Mouse (Mus musculus) spleen, postnatal 36 days (tissue): Measurements from ENCODE around the gene Serac1.
"Not testable (repeated sequence)": the region's sequence is repeated elsewhere in the genome, so short reads cannot be mapped to it uniquely, and the experiment has no call there.

Experiments
- DNase-seq, 2 experiments: peaks; one replicate each; pipeline ENCODE4 v3.0.0; 2022; ENCODE audit warnings: low spot score in 2 of 2, mixed read lengths in 1 of 2

Serac1 gene

DNA sequence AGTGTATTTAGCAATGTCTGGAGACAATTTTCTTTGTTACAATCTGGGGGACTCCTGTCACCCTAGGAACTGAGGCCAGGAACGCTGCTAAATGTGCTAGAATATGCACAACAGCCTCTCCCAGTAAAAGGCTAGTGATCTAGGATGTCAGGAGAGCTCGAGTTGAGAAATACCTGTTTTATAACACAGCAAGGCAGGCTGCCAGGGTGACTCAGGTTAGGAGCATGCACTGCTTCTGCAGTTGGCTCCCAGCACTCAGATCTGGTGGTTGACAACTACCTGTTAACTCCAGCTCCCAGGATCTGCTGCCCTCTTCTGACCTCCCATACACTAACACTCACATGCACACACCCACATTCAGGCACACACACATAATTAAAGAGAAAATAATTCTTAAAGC lies 13.5 kb downstream of the Serac1 start:
- DNase-seq, result no peak

DNA sequence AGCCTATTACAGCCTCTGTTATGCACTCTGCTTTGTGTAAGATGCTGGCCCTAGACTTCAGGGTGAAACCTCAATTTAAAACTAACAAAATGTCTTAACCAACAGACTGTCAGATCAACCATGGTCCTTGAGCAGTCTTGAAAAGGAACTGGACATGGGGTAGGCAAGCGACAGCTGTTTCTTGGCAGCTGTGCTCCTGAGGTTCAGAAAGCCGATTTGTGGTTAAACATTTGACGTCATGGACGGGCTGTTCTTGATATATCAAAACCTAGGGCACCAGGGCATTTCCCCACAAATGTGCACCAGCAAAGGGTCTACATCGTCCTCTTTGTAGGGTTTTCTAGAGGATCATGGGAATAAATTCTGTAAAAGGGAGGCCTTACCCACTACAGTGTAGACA lies 16.0 kb downstream of the Serac1 start:
- no peak for DNase-seq

DNA sequence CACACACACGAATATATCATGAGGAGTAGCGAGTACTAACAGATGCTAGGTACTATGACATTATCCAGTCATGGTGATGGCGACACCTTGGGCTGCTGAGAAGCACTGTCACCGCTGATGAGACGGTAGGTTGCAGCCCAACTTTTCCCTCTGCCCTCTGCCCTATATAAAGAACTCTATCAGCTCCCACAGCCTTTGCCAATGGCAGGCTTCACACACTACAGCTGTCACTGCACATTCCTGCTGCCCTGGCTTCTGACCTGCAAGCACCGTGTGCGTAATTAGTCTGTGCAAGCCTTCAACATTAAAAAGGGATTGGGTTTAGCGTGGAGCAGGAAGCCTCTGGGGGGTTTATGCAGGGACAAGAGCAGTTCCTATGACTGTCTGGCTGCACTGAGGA lies 16.7 kb downstream of the Serac1 start:
- DNase-seq, result no peak

DNA sequence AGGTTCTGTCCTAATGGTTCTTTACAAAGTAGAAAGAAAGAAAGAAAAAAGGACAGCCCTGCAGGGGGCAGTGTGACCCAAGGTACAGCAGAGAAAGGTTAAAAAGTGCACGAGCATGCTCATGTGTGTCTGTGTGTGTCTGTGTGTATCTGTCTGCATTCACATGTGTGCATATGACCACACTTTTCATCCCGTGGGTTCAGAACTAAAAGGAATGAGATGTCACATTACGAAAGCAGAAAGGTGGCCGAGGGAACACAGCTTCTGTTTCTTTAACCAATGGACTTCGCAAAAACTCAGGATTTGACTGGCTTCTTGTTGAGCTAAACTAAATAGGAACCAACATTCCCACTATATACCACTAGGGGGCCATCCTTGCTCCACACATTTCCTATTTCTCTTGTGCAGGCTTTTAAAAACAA lies 24.6 kb downstream of the Serac1 start:
- peak; percentile 43 to 50 for DNase-seq

DNA sequence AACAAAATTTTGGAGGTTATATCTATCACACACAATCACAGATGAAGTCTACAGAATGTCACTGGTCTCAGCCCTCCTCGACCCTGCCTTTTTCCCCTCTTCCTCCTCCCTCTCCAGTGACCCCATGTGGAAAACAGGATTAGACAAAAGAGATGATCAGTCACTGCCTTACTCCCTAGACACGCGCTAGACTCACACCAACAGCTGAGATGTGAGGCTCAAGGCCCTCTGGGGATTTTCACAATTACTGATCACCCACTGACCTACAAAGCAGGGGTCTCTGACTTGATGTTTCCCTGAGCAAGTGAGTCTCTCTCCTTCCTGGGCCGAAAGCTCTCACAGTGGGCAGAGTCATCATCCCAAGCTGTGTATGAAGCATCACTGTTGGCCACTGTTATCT lies 26.7 kb downstream of the Serac1 start:
- no peak for DNase-seq

DNA sequence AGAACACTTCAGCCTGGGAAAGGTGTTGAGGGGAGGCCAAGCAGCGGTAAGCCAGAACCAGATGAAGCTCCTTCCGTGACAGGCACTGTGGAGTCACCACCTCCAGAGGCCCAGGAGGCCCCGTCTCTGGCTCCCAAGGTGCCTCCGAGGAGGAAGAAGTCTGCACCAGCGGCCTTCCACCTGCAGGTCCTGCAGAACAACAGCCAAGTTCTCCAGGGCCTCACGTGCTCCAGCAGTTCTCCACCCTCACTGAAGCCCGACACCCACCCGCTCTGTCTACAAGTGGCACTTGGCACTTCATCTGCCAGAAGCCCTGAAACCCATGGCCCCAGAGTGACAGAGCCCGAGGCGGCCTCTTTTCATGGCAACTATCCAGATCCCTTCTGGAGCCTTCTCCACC lies 42.0 kb downstream of the Serac1 start:
- DNase-seq, result no peak

DNA sequence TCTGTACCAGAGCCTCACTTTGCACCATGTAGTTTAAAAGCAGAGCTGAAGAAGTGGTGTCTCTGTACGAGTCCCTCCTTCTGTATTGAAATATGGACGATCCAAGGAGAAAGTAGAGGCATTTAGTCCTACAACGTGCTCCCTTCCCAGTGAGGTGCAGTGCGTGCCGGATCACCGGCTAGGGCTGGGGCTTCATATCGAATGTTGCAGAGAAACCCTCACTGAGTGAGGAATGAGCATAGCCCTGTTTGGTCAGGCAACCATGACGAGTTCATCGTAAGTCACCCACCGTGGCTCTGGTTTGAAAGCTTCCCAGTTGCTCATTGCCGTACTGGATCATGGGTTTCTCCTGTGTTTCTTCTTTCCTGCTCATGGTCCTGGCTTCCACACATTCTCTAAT lies 42.7 kb downstream of the Serac1 start:
- no peak for DNase-seq

DNA sequence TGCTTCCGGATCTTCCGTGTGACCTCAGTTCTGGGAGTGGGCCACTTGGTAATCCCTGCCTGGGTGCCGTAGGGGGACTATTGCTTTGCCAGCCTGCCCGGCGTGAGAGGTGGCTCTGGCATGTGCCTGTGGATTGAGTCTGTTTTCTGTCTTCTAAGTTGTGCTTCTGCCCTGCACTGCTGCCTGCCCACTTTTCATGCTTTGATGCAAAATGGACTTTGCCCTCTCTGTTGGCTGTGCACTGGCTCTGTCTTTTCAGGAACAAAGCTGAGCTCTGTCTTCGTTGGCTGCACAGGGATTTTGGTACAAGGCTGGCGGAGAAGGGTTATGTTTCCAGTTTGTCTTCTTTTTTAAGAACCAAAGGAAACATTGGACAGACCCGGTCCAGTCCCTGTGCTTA lies 43.1 kb downstream of the Serac1 start:
- no peak for DNase-seq

DNA sequence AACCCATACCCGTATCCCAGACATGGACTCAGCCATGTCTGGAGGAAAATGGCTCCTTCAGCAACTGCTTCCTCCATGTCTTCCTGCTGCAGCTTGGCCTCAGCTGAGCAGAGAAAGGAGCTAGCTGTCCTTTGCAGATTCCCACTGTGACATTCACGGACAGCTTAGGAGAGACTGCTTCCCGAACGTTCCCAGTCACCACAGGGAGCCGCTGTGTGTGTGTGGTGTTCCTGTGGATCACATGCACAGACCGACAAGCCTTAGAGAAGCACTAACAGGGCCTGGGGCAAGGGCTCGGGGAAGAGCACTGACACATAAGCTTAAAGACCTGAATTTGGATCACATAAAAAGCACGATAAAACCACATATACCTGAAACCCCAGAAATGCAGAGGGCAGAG lies 43.9 kb downstream of the Serac1 start:
- no peak for DNase-seq

DNA sequence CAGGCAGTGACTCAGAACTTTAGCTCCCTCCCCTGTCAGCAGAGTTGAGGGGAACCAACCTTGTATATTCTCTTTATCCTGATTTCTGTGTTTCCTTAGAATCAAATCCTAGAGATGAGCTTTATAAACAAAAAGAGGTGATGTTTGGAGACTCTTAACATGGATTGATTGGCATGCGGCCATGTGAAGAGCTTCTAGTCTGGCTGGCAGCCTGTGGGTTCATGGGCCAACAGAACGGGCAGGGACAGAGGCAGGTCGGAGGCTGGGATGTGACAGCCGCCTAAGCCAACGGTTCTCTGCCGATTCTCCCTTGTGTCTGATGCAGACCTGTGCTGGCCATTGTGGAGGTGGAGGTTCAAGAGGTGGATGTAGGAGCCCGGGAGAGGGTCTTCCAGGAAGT lies 53.7 kb downstream of the Serac1 start:
- DNase-seq, result no peak

DNA sequence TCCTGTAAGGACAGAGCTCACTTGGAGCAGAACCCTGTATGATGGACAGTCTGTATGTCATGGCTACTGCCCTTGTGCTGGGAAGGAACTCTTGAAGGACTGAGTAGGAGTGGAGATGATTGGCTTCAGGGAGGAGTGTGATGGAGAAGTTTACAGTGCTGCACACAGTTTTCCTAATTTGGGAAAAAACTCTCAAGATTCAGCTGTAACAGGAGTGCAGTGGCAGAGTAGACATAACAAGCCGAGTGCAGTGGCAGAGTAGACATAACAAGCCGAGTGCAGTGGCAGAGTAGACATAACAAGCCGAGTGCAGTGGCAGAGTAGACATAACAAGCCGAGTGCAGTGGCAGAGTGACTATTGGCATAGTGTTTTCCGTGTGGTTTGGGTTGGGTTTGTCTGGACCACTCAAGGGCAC lies 58.2 kb downstream of the Serac1 start:
- not testable (repeated sequence) for DNase-seq

DNA sequence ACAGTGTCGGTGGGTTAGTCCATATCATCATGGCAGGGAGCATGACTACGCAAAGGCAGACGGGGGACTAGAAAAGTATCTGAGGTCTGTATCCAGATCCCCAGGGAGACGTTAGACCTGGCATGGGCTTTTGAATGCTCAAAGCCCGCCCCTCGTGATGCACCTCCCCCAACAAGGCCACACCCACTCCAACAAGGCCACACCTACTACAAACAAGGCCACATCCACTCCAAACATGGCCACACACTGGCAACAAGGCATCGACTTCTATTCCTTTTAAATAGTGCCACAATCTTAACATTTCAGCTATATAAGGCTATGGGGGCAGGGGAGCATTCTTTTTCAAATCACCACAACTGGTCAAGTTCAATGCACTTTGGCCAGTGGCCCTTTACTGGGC lies 58.9 kb downstream of the Serac1 start:
- no peak for DNase-seq

DNA sequence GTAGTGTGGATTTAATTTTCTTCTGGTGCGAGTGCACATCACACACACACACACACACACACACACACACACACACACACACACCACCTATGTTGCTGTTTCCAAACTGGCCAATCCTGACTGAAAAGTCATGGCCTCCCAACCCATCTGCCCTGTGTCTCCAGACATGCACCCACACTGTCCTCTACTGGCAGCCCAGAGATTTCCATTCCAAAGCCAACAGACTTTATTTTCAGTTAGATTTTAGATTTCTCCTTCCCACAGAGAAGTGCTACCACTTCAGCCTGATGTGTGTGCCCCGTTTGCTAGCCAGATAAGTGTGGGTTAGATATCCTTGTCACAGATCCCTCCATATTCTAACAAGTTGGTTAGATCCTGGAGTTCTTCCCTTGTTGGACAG lies 59.8 kb downstream of the Serac1 start:
- peak in 1 of 2 experiments; percentile 20 for DNase-seq

DNA sequence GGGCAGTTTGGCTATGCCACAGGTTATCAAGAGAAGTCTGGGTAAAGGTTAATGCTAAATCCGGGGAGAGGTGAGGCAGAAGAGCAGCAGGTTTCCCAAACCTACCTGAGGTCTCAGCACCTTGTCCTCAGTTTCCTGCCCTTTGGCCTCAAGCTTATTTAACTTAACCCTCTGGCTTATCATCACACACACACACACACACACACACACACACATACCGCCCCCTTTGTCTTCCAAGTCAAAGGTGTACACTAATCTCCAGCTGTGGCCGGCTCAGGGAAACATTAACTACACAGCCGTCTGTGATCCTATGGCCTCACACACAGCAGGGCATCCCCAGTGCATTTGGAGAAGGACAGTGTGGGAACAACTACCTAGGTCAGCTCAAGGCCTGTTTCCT lies 61.2 kb downstream of the Serac1 start:
- no peak for DNase-seq

DNA sequence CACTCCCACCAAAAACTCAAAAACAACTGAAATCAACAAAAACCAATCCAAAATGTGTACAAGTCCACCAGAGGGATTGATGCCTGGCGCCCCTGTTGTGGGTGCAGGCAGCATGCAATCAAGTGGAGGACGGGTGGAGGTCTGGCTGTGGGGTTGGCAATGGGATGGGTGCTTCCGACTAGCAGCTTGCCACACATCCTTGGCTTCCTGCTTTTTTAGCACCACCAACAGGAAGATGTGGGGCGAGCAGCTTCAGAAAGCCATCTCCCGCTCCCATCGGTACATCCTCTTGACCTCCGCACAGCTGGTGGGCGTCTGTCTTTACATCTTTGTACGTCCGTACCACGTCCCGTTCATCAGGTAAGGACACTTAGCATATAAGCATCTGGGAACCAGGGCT lies 62.3 kb downstream of the Serac1 start:
- DNase-seq, result no peak

DNA sequence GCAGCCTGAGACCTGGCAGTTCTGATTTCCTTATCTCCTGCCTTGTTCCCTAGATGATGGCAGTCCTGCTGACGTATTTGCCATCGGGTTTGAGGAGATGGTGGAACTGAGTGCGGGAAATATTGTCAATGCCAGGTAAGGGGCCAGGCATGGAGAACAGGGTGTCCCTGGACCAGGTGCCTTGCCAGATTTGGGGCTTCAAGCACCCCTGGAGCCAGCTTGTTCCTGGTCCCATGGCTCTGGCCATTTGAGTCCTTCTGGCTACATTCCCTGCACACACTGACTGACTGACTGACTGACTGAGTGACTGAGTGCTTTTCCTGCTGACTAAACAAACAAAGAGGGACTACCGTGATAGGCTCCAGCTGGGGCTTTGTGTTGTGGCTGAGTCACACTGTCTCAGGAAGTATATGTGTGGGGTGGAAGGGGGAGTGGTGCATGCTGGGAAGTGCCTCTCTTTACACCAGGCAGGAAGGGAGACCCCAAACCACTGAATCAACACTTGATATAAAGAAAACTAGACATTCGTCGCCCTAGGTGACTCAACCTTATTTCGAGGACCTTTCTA lies 63.2 kb downstream of the Serac1 start:
- DNase-seq, result no peak

DNA sequence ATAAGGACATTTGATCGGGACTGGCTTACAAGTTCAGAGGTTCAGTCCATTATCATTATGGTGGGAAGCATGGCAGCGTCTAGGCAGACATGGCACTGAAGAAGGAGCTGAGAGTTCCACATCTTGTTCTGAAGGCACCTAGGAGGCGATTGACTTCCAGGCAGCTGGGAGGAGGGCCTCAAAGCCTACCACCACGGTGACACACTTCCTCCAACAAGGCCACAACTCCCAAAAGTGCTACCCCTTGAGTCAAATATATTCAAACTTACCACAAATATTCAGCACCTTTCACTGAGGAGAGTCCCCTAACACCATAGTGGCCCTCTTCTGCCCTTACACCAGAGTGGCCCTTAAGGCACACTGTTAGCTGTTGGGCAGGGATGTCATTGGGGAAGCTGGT lies 64.6 kb downstream of the Serac1 start:
- no peak for DNase-seq

DNA sequence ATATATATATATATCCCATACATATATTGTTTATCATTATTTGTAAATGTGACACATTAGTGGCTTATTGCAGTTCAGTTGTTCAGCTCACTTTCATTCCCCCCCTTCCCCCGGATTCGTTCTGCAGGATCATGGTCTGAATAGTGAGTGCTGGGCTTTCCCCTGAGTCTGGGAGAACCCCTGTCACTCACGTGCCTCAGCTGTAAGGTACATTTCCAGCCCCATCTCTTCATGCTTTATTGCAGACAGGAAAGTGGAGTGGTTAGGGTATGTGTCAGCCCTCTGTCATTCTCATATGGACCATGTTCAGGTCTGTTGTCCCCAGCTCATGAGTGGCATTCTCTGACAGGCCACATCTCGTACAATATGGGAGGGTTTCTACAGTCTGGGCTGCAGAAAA lies 66.5 kb downstream of the Serac1 start:
- no peak for DNase-seq

DNA sequence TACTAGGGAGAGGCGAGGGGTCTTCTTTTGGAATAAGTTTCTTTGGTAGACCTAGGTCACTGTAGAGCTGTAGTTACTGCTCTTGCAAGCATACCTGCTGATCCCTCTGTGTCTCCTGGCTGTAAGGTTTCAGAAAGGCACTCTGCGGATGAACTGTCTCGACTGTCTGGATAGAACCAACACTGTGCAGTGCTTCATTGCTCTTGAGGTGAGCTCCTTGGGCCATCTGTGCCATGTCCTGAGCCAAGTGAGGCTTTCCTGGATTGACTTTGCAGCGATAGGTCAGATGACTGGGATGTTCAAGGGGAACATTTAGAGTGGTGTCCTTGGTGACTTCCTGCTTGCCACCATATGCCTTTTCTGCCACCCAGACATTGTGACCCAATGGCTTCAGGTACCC lies 69.9 kb downstream of the Serac1 start:
- DNase-seq, result no peak

DNA sequence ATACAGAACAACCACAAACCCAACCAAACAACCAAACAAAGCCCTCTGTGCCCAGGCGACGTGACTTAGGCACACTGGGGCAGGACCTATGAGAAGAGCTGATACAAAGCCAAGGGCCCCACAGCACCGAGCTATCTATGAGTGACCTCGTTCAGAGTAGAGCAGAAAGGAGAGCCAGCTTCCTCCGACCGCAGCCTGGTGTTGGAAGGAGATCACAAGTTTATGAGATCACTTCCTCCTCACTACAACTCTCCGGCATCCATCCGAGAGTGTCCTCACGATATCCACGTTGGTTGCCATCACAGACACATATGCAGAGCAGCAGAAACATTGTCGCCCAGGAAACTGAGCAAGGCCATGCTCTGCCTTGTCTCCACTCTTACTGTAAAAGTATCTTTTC lies 71.0 kb downstream of the Serac1 start:
- DNase-seq, result no peak

DNA sequence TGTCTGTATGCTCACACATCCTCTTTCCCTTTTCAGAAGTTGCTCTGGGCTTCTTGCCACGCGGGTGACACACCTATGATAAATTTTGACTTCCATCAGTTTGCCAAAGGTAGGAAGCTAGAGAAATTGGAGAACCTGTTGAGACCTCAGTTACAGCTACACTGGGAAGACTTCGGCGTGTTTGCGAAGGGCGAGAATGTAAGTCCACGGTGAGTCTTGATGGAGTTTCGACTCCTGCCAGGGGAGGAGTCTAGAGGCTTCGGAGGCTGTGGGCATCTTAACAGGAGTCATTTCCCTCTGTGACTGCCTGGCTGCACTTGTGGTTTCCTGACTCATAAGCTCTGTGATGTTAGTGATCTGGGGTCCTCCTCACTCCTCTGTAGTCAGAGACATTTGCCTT lies 71.6 kb downstream of the Serac1 start:
- DNase-seq, result peak; percentile 51 to 56

DNA sequence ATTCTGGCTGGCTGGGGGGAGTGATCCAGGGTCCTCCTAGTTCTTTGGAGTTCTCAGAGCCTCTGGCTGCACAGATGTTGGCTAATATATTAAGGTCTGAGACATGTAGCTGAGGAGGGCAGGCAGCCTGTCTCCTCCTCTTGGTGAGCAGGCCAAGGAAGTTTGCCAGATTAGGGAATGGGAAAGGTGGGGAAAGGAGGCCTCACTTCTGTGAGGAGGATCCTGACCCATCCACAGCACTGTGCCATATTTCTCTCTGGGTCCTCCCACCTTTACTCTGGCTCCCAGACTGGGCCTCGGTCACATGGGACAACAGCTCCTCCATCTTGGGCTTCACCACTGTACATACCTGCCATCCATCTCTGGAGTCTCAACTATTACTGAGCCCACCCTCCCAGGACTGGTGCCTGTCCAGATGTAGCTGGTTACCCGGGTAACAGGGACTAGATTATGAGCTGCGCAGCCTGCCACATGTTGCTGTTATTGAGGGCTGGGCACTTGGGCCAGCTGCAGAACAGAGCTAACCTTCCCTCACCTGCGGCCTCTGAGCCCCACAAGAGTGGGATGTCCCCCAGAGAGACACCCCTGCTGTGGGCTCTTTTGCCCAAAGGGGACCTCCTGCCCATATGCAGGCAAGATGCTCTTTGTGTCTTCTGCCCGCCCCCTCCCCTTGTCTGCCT lies 72.3 kb downstream of the Serac1 start:
- no peak for DNase-seq

DNA sequence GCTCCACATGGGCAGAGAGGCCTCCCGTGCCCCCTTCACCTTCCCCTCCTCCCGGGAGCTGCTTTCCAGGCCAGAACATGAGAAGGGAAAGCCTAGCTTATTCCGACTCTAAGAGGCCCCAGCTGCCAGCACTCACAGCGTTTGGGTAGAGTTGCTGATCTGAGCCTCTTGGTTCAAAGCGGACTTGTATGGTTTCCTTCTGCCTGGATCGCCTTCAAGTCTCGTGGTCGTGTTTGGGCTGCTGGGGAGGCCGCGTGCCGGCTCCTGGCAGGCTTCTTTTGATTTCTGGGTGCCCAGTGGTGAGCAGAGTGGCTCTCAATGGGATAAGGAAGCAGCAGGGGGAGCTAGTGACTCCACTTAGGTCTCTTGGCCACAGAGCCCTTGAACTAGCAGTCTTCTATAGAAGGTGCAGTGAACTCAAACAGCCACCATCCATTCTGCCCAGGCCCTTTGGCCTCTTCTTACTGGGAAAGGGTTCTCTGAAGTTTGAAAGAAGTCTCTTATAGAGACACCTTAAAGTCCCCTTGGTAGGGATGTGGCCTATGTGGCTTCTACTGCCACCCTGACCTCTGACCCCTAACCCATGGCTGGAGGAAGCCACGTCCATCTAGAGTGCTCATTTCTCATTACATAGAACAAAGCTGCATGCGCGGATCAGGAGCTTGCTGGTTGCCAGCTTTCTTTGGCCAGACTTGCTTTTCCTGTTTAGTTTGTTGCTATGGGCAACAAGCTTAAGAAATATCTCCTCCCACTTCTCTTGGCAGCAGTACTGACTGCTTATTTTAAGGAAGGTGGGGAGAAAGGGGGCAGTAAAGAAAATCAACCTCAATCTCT lies 73.7 kb downstream of the Serac1 start:
- DNase-seq, result peak; percentile 32 to 37
